Mouse (Mus musculus): Measurements from ENCODE around the gene Ang.

DNA sequence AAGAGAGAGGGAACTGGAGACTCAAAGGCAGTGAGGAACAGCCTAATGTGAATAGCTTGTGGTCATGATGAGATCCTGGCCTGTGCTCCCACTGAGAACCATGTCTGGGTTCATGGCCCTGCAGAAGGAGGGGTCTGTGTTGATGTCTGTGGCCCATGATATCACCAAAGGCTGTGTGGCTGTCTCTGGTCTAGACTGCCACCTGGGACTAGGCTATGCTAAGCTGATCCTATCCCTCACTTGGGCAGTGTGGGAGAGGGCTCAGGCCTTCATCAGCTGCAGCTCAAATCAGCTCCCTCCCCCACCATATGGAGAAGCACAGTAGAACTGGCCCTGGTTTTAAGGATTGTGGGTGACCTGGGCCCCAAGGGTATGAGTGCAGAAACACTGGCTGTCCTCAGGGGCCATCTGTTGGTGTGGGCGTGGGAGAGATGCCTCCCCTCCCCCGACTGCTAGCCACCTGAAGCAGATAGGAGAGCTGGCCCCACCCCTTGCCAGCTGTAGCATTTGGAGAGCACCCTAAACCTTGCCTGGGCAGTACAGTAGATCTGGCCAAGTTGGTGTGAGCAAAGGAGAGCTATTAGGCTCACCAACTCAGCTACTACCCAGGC is 36.8 kb downstream of the Ang start:
- TF ChIP-seq EP300 (IDR thresholded peaks at IDR 0.05; ENCODE audit: low read depth) (no peak), CTCF (IDR thresholded peaks at IDR 0.05; ENCODE audit: low read depth) (peak; percentile 25)

Data from liver, postnatal 0 days (tissue).